Mouse (Mus musculus) embryonic facial prominence, embryonic 15.5 days (tissue): ENCODE results near the gene Pet100. TPM values are rescaled to one million over a fixed set of nuclear protein-coding genes. Genes with fewer than 3 reads are reported as not detected.

ENCODE experiments used
- ATAC-seq: fragments of 200-750 bp; cut with Nextera tagmentation; 2 replicates; pipeline ENCODE4 v1.8.0; 2017; ENCODE audit warnings: low read depth, moderate TSS enrichment; ENCODE audit not compliant: insufficient number of reproducible peaks, low FRiP score, low TSS enrichment
- H3K27ac ChIP-seq: fragments of 300-500 bp; sonication (generic); replicated peaks from 2 replicates; pipeline ENCODE4 v1.5.1; 2015; ENCODE audit warnings: mild to moderate bottlenecking, inconsistent platforms
- H3K27me3 ChIP-seq: fragments of 300-500 bp; sonication (generic); 2 replicates; pipeline ENCODE4 v1.6.1; 2015; ENCODE audit warnings: inconsistent platforms
- H3K36me3 ChIP-seq: fragments of 300-500 bp; sonication (generic); 2 replicates; pipeline ENCODE4 v1.6.1; 2015; ENCODE audit warnings: mild to moderate bottlenecking, inconsistent platforms
- H3K4me1 ChIP-seq: fragments of 300-500 bp; sonication (generic); 2 replicates; pipeline ENCODE4 v1.6.1; 2015; ENCODE audit warnings: inconsistent platforms
- H3K4me2 ChIP-seq: fragments of 300-500 bp; sonication (generic); replicated peaks from 2 replicates; pipeline ENCODE4 v1.6.1; 2015; ENCODE audit warnings: mild to moderate bottlenecking, inconsistent platforms
- H3K4me3 ChIP-seq: fragments of 300-500 bp; sonication (generic); replicated peaks from 2 replicates; pipeline ENCODE4 v1.5.1; 2015; ENCODE audit warnings: mild to moderate bottlenecking, inconsistent platforms
- H3K9ac ChIP-seq: fragments of 300-500 bp; sonication (generic); 2 replicates; pipeline ENCODE4 v1.6.1; 2015; ENCODE audit warnings: inconsistent platforms
- H3K9me3 ChIP-seq: fragments of 300-500 bp; sonication (generic); replicated peaks from 2 replicates; pipeline ENCODE4 v1.6.1; 2016; ENCODE audit warnings: inconsistent platforms
- WGBS: fragments of 180-500 bp; shearing (Covaris S2); methylation state at CpG from one replicate; pipeline ENCODE4 v1.1.7; 2015; 5-methylcytosine and 5-hydroxymethylcytosine counted together
- polyA plus RNA-seq: library from polyadenylated mRNA; unstranded; fragments of >200 nt; fragmentation: Nextera tagmentation; extraction: Ambion mirVana; gene quantifications from 2 replicates; pipeline ENCODE4 v1.2.1, GENCODE M21; 2015

The Pet100 gene
- polyA plus RNA-seq, 1 experiment from 2014 or later, result 116 TPM

DNA sequence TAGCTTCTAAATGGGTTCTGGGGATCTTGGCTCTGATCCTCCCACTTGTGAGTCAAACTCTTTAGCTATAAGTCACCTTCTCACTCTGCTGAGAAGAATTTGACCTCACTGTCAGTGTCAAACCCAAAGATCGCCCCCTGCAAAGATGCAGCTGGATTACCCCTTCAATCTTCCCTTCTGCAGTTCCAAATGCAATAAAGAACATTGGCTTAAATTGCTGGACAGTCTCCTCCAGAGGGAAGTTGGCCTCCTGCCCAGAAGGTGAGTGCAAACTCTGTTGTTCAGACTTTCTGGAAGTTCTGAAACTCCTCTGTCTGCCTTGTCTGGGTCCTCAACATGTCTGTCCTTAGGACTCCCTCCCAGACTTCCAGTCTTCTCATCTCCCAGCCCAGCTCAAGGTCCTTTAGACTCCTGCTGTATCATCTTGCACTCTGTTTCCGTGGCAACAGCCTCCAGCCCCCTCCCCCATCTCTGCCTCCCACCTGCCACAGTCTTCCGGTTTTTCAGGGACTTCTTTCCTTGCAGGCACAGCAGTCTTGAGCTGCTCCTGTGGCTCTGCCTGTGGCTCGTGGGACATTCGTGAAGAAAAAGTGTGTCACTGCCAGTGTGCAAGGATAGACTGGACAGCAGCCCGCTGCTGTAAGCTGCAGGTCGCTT, 35.5 kb downstream of the Pet100 start:
- H3K36me3 ChIP-seq, result no peaks in the 10 kb centered on the region
- no peak overlapping the region for H3K4me3 ChIP-seq
- WGBS, result 21% methylated on average over 7 of the region's 7 CpGs
- H3K9ac ChIP-seq, result no peak overlapping the region
- H3K27me3 ChIP-seq, result no peaks in the 10 kb centered on the region
- H3K9me3 ChIP-seq, result no peaks in the 10 kb centered on the region
- no peak for ATAC-seq
- H3K4me1 ChIP-seq, result no peaks in the 10 kb centered on the region
- no peak overlapping the region for H3K27ac ChIP-seq
- H3K4me2 ChIP-seq, result no peak overlapping the region

DNA sequence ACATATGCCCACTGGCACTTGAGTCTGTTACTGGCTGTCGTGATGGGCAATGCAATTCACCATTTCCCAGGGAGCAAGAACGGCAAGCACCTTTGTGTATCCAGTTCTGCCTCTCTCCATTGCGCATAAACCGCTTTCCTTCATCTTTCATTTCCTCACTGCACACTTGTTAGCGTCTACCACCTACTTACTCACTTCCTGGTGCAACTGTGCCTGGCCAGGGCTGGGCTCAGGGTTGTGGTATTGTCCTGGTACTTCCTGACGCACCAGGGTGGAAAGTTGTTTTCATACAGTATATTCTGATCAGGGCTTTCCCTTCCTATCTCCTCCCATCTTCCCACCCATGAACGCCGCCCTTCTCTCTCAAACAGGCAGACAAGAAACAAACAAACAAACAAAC, 39.5 kb downstream of the Pet100 start:
- no peaks in the 10 kb centered on the region for H3K4me1 ChIP-seq
- ATAC-seq, result no peak
- no peaks in the 10 kb centered on the region for H3K27me3 ChIP-seq
- H3K4me3 ChIP-seq, result no peak overlapping the region
- H3K27ac ChIP-seq, result no peak overlapping the region
- H3K9ac ChIP-seq, result no peak overlapping the region
- 81% methylated on average over 8 of the region's 8 CpGs for WGBS
- no peaks in the 10 kb centered on the region for H3K9me3 ChIP-seq
- no peak overlapping the region for H3K4me2 ChIP-seq
- H3K36me3 ChIP-seq, result no peaks in the 10 kb centered on the region

GRCm38 (mm10) chr8:3664405-3664804, 43.1 kb downstream of the Pet100 start:
- H3K4me3 ChIP-seq, result no peak overlapping the region
- H3K36me3 ChIP-seq, result no peaks in the 10 kb centered on the region
- H3K27ac ChIP-seq, result no peak overlapping the region
- no peaks in the 10 kb centered on the region for H3K27me3 ChIP-seq
- no peak for ATAC-seq
- H3K9me3 ChIP-seq, result no peaks in the 10 kb centered on the region
- no peaks in the 10 kb centered on the region for H3K4me1 ChIP-seq
- 68% methylated on average over 5 of the region's 5 CpGs for WGBS
- H3K4me2 ChIP-seq, result no peak overlapping the region
- no peak overlapping the region for H3K9ac ChIP-seq

GRCm38 (mm10) chr8:3665507-3665906, 44.2 kb downstream of the Pet100 start, which contains the start of gene Mcemp1:
Mcemp1 (plus strand) TSS chr8:3665754.
- Histone ChIP-seq H3K4me2 (no peak within 1 kb of the TSS), H3K9me3 (no peaks in the 10 kb centered on the region), H3K4me3 (no peak within 1 kb of the TSS), H3K27me3 (no peaks in the 10 kb centered on the region), H3K36me3 (no peaks in the 10 kb centered on the region), H3K27ac (no peak within 1 kb of the TSS), H3K4me1 (no peaks in the 10 kb centered on the region), H3K9ac (no peak within 1 kb of the TSS)
- ATAC-seq, result no peak
- 54% methylated on average over 6 of the region's 6 CpGs for WGBS

DNA sequence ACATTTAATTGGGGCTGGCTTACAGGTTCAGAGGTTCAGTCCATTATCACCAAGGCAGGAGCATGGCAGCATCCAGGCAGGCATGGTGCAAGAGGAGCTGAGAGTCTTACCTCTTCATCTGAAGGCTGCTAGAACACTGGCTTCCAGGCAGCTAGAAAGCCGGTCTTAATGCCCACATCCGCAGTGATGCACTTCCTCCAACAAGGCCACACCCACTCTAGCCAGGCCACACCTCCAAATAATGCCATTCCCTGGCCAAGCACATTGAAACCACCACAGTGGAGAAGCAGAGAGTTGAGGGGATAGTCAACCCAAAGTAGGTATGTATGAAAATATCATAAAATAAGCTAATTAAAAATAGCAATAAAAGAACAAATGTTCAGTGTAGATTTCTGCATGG, 49.0 kb downstream of the Pet100 start:
- Histone ChIP-seq H3K4me3 (no peak overlapping the region), H3K4me1 (peaks cover 10% of the 10 kb centered on the region), H3K4me2 (no peak overlapping the region), H3K27me3 (no peaks in the 10 kb centered on the region), H3K9ac (no peak overlapping the region), H3K27ac (no peak overlapping the region), H3K9me3 (no peaks in the 10 kb centered on the region), H3K36me3 (no peaks in the 10 kb centered on the region)
- no peak for ATAC-seq
- WGBS, result 71% methylated on average over 2 of the region's 2 CpGs

- Histone ChIP-seq H3K27ac (peak within 1 kb of the TSS; percentile 74), H3K4me1 (peaks cover 10% of the 10 kb centered on the region), H3K4me2 (peak within 1 kb of the TSS; percentile 72), H3K4me3 (peak within 1 kb of the TSS; percentile 65), H3K9me3 (no peaks in the 10 kb centered on the region), H3K27me3 (no peaks in the 10 kb centered on the region), H3K36me3 (no peaks in the 10 kb centered on the region), H3K9ac (peak within 1 kb of the TSS; percentile 47)
- under 1% methylated on average over 23 of the region's 23 CpGs for WGBS
- ATAC-seq, result peak; percentile 84
These were observed 50.7 kb downstream of the Pet100 start, which contains the start of gene Fcor for GRCm38 (mm10) chr8:3671980-3672491. Fcor (minus strand) TSS chr8:3672362.

DNA sequence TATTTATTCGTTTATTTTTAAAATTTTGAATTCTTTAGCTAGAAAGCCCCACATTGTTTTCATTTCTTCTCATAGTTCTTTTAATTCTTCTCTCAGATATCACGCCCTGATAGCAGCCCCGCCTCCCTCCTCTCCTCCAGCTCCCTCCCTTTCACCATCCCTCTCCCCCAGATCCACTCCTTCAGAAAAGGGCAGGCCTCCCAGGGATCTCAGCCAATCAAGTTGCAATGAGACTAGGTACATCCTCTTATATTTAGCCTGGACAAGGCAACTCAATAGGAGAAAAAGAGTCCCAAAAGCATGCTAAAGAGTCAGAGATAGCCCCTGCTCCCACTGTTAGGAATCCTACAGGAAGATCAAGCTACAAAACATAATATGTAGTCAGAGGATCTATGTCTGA, 53.3 kb downstream of the Pet100 start:
- Histone ChIP-seq H3K27ac (no peak overlapping the region), H3K4me3 (no peak overlapping the region), H3K9ac (no peak overlapping the region), H3K9me3 (no peaks in the 10 kb centered on the region), H3K27me3 (no peaks in the 10 kb centered on the region), H3K4me1 (peaks cover 22% of the 10 kb centered on the region), H3K36me3 (peaks cover 11% of the 10 kb centered on the region), H3K4me2 (no peak overlapping the region)
- no peak for ATAC-seq
- WGBS, result 57% methylated on average over 3 of the region's 3 CpGs

Other genes with a start within 250 kb of the Pet100 start
- gene Arhgef18, start 228.5 kb upstream of the Pet100 start, polyA plus RNA-seq, result 9.3 and 10.3 TPM in 2 replicates
- 5.9 and 9.7 TPM in 2 replicates for gene Pex11g, start 153.9 kb upstream of the Pet100 start, polyA plus RNA-seq
- not detected in 2 replicates for gene Tex45, start 150.7 kb upstream of the Pet100 start, polyA plus RNA-seq
- 48.6 and 53.1 TPM in 2 replicates for gene Zfp358, start 128.4 kb upstream of the Pet100 start, polyA plus RNA-seq
- gene Mcoln1, start 121.1 kb upstream of the Pet100 start, polyA plus RNA-seq, result 55.4 and 65.7 TPM in 2 replicates
- 23.8 and 24.3 TPM in 2 replicates for gene Pnpla6, start 106.2 kb upstream of the Pet100 start, polyA plus RNA-seq
- 0.51 and 0.53 TPM in 2 replicates for gene C330021F23Rik, start 53.6 kb upstream of the Pet100 start, polyA plus RNA-seq
- 15.4 and 16.7 TPM in 2 replicates for gene Camsap3, start 34.3 kb upstream of the Pet100 start, polyA plus RNA-seq
- gene Xab2, start 232 bp upstream of the Pet100 start, polyA plus RNA-seq, result 53.7 and 55.7 TPM in 2 replicates
- gene Pcp2, start 4.0 kb downstream of the Pet100 start, polyA plus RNA-seq, result 0.11 and 0.43 TPM in 2 replicates
- 48.4 and 56.0 TPM in 2 replicates for gene Stxbp2, start 9.4 kb downstream of the Pet100 start, polyA plus RNA-seq
- gene Retn, start 34.2 kb downstream of the Pet100 start, polyA plus RNA-seq, result not detected in 2 replicates
- gene Mcemp1, start 44.2 kb downstream of the Pet100 start, polyA plus RNA-seq, result 0.28 and 0.98 TPM in 2 replicates
- gene Fcor, start 50.8 kb downstream of the Pet100 start, polyA plus RNA-seq, result 8.1 and 10.7 TPM in 2 replicates
- 38.8 and 40.6 TPM in 2 replicates for gene Trappc5, start 54.8 kb downstream of the Pet100 start, polyA plus RNA-seq
- gene Fcer2a, start 72.6 kb downstream of the Pet100 start, polyA plus RNA-seq, result 0.16 and 0.26 TPM in 2 replicates
- gene Clec4g, start 99.1 kb downstream of the Pet100 start, polyA plus RNA-seq, result not detected in 2 replicates
- gene Cd209a, start 127.4 kb downstream of the Pet100 start, polyA plus RNA-seq, result 0.22 and 0.61 TPM in 2 replicates
- gene Cd209e, start 232.8 kb downstream of the Pet100 start, polyA plus RNA-seq, result not detected in 2 replicates